Mouse (Mus musculus) cerebellum, postnatal 14 days (tissue): ENCODE measurements at regions not wholly inside any gene's neighbourhood (a gene's known extent, or its start where the extent isn't known, plus 50 kb on each side); places are given as distances from the start of the nearest gene placed in this dataset.

Experiments used
- DNase-seq, 2 experiments: peaks; one replicate each; pipeline ENCODE4 v3.0.0; 2021; ENCODE audit warnings: mixed read lengths in 2 of 2

GRCm38 (mm10) chr10:17374047-17374446 lies 349.0 kb upstream of the Cited2 start:
- DNase-seq: no peak

GRCm38 (mm10) chr10:17382990-17383389 lies 340.0 kb upstream of the Cited2 start:
- no peak for DNase-seq

GRCm38 (mm10) chr10:17385181-17385580 lies 337.8 kb upstream of the Cited2 start:
- peak; percentile 10 to 14 for DNase-seq

GRCm38 (mm10) chr10:17387296-17387695 lies 335.7 kb upstream of the Cited2 start:
- DNase-seq: no peak

GRCm38 (mm10) chr10:17395495-17396224 lies 327.4 kb upstream of the Cited2 start:
- no peak for DNase-seq

- no peak for DNase-seq
Measured at GRCm38 (mm10) chr10:17403899-17404298, 319.1 kb upstream of the Cited2 start.

GRCm38 (mm10) chr10:17407854-17408606 lies 315.0 kb upstream of the Cited2 start:
- DNase-seq: no peak

- DNase-seq: no peak
Measured at GRCm38 (mm10) chr10:17408781-17409180, 314.2 kb upstream of the Cited2 start.

- no peak for DNase-seq
Measured at GRCm38 (mm10) chr10:17411300-17411987, 311.6 kb upstream of the Cited2 start.

- DNase-seq: no peak
Measured at GRCm38 (mm10) chr10:17415112-17415511, 307.9 kb upstream of the Cited2 start.

- no peak for DNase-seq
Measured at GRCm38 (mm10) chr10:17416121-17416520, 306.9 kb upstream of the Cited2 start.

GRCm38 (mm10) chr10:17417394-17417793 lies 305.6 kb upstream of the Cited2 start:
- DNase-seq: no peak

GRCm38 (mm10) chr10:17418227-17418685 lies 304.8 kb upstream of the Cited2 start:
- no peak for DNase-seq

- no peak for DNase-seq
Measured at GRCm38 (mm10) chr10:17423584-17424278, 299.3 kb upstream of the Cited2 start.

- no peak for DNase-seq
Measured at GRCm38 (mm10) chr10:17426197-17426596, 296.8 kb upstream of the Cited2 start.

- DNase-seq: no peak
Measured at GRCm38 (mm10) chr10:17427316-17427715, 295.7 kb upstream of the Cited2 start.

- peak; percentile 23 to 34 for DNase-seq
Measured at GRCm38 (mm10) chr10:17428315-17428714, 294.7 kb upstream of the Cited2 start.

- no peak for DNase-seq
Measured at GRCm38 (mm10) chr10:17431068-17431467, 291.9 kb upstream of the Cited2 start.

GRCm38 (mm10) chr10:17434098-17434497 lies 288.9 kb upstream of the Cited2 start:
- DNase-seq: no peak

- DNase-seq: no peak
Measured at GRCm38 (mm10) chr10:17450240-17450639, 272.8 kb upstream of the Cited2 start.

GRCm38 (mm10) chr10:17470880-17471279 lies 252.1 kb upstream of the Cited2 start:
- DNase-seq: no peak

GRCm38 (mm10) chr10:17472536-17472935 lies 250.5 kb upstream of the Cited2 start:
- DNase-seq: no peak

GRCm38 (mm10) chr10:17475976-17476375 lies 247.0 kb upstream of the Cited2 start:
- DNase-seq: no peak
